Mouse (Mus musculus) MEL (cell line): ENCODE data around the gene Gm28053. TPM values are rescaled to one million over a fixed set of nuclear protein-coding genes. Genes with fewer than 3 reads are reported as not detected.
"Not testable (repeated sequence)": the region's sequence is repeated elsewhere in the genome, so short reads cannot be mapped to it uniquely, and the experiment has no call there.

Experiments used
- DNase-seq: peaks from one replicate; pipeline ENCODE4 v3.0.0; 2011; ENCODE audit warnings: low read depth, low spot score
- H3K27ac ChIP-seq: 2 replicates; pipeline ENCODE4 v1.5.1; 2012; ENCODE audit warnings: low read depth, mild to moderate bottlenecking, control low read depth, low read length, moderate library complexity; ENCODE audit not compliant: control insufficient read depth
- H3K27me3 ChIP-seq, 2 experiments: fragments of 150-350 bp in 1 of 2; sonication (generic) in 1 of 2; 2 replicates each; pipeline ENCODE4 v1.6.1; 2012; ENCODE audit warnings: low read length in 2 of 2, mild to moderate bottlenecking in 2 of 2, improper control_type of control experiment in 1 of 2, moderate library complexity in 1 of 2; ENCODE audit not compliant: insufficient read depth in 2 of 2, control insufficient read depth in 1 of 2
- H3K36me3 ChIP-seq, 2 experiments: 2 replicates each; pipeline ENCODE4 v1.6.1; 2012 to 2014; ENCODE audit warnings: low read length in 2 of 2, improper control_type of control experiment in 1 of 2, inconsistent platforms in 1 of 2, mild to moderate bottlenecking in 1 of 2; ENCODE audit not compliant: insufficient read depth in 2 of 2, control insufficient read depth in 1 of 2
- H3K4me1 ChIP-seq, 2 experiments: fragments of 150-350 bp in 1 of 2; sonication (generic) in 1 of 2; 2 replicates each; pipeline ENCODE4 v1.6.1; 2012; ENCODE audit warnings: low read length in 2 of 2, improper control_type of control experiment in 1 of 2, mild to moderate bottlenecking in 1 of 2; ENCODE audit not compliant: insufficient read depth in 2 of 2, control insufficient read depth in 1 of 2
- H3K4me3 ChIP-seq, 2 experiments: fragments of 150-350 bp in 1 of 2; sonication (generic) in 1 of 2; 2 replicates each; pipeline ENCODE4 v1.5.1; 2012; ENCODE audit warnings: low read depth in 2 of 2, low read length in 2 of 2, mild to moderate bottlenecking in 2 of 2, moderate library complexity in 2 of 2, control low read depth in 1 of 2, improper control_type of control experiment in 1 of 2; ENCODE audit not compliant: control insufficient read depth in 1 of 2, insufficient read depth in 1 of 2
- H3K79me2 ChIP-seq: 2 replicates; pipeline ENCODE4 v1.6.1; 2012; ENCODE audit warnings: mild to moderate bottlenecking, low read length, moderate library complexity; ENCODE audit not compliant: control insufficient read depth, poor library complexity, insufficient read depth
- H3K9ac ChIP-seq: 2 replicates; pipeline ENCODE4 v1.6.1; 2012; ENCODE audit warnings: low read depth, mild to moderate bottlenecking, control low read depth, low read length, moderate library complexity; ENCODE audit not compliant: control insufficient read depth, poor library complexity, severe bottlenecking
- H3K9me3 ChIP-seq: fragments of 150-350 bp; sonication (generic); replicated peaks from 2 replicates; pipeline ENCODE4 v1.6.1; 2012; ENCODE audit warnings: mild to moderate bottlenecking, low read length, improper control_type of control experiment, moderate library complexity; ENCODE audit not compliant: insufficient read depth
- BHLHE40 ChIP-seq: IDR thresholded peaks from 2 replicates; pipeline ENCODE4 v1.6.1; 2012; ENCODE audit warnings: low read depth, mild to moderate bottlenecking, inconsistent platforms, low read length, improper control_type of control experiment, borderline replicate concordance
- CHD1 ChIP-seq: IDR thresholded peaks from 2 replicates; pipeline ENCODE4 v1.6.1; 2012; ENCODE audit warnings: low read depth, mild to moderate bottlenecking, inconsistent platforms, low read length, improper control_type of control experiment
- CTCF ChIP-seq, 3 experiments: IDR thresholded peaks in 2 of 3; conservative IDR thresholded peaks in 1 of 3; 2 replicates each; pipeline ENCODE4 v1.5.1; 2011 to 2012; ENCODE audit warnings: low read length in 3 of 3, low read depth in 2 of 3, mild to moderate bottlenecking in 2 of 3, improper control_type of control experiment in 1 of 3, inconsistent platforms in 1 of 3, mixed read lengths in 1 of 3, moderate library complexity in 1 of 3; ENCODE audit not compliant: control insufficient read depth in 1 of 3, insufficient read depth in 1 of 3, poor library complexity in 1 of 3, severe bottlenecking in 1 of 3
- ELF1 ChIP-seq: IDR thresholded peaks from 2 replicates; pipeline ENCODE4 v1.6.1; 2014; ENCODE audit warnings: low read depth, mild to moderate bottlenecking, inconsistent platforms, low read length, improper control_type of control experiment, moderate library complexity
- EP300 ChIP-seq, 2 experiments: IDR thresholded peaks; 2 replicates each; pipeline ENCODE4 v1.6.1; 2011; ENCODE audit warnings: improper control_type of control experiment in 2 of 2, low read length in 2 of 2, low read depth in 1 of 2, mild to moderate bottlenecking in 1 of 2
- GABPA ChIP-seq: IDR thresholded peaks from 2 replicates; pipeline ENCODE4 v1.6.1; 2012; ENCODE audit warnings: low read depth, mild to moderate bottlenecking, inconsistent platforms, low read length, improper control_type of control experiment, moderate library complexity
- GATA1 ChIP-seq: IDR thresholded peaks from 2 replicates; pipeline ENCODE4 v1.6.1; 2011; ENCODE audit warnings: low read depth, low read length, improper control_type of control experiment
- HCFC1 ChIP-seq: IDR thresholded peaks from 2 replicates; pipeline ENCODE4 v1.6.1; 2012; ENCODE audit warnings: low read depth, mild to moderate bottlenecking, inconsistent platforms, low read length, improper control_type of control experiment, moderate library complexity
- JUND ChIP-seq: IDR thresholded peaks from 2 replicates; pipeline ENCODE4 v1.6.1; 2011; ENCODE audit warnings: low read depth, mild to moderate bottlenecking, improper control_type of control experiment, low read length
- MAZ ChIP-seq: IDR thresholded peaks from 2 replicates; pipeline ENCODE4 v1.6.1; 2012; ENCODE audit warnings: low read depth, mild to moderate bottlenecking, inconsistent platforms, low read length, improper control_type of control experiment
- MXI1 ChIP-seq: IDR thresholded peaks from 2 replicates; pipeline ENCODE4 v1.6.1; 2011; ENCODE audit warnings: mild to moderate bottlenecking, low read depth, low read length, improper control_type of control experiment
- NELFE ChIP-seq: IDR thresholded peaks from 2 replicates; pipeline ENCODE4 v1.6.1; 2011; ENCODE audit warnings: low read depth, low read length, improper control_type of control experiment
- NRF1 ChIP-seq: IDR thresholded peaks from 2 replicates; pipeline ENCODE4 v1.6.1; 2014; ENCODE audit warnings: low read depth, mild to moderate bottlenecking, inconsistent platforms, low read length, improper control_type of control experiment, moderate library complexity; ENCODE audit not compliant: poor library complexity, insufficient read depth, severe bottlenecking
- RAD21 ChIP-seq: IDR thresholded peaks from 2 replicates; pipeline ENCODE4 v1.6.1; 2011; ENCODE audit warnings: mild to moderate bottlenecking, low read depth, low read length, improper control_type of control experiment
- RCOR1 ChIP-seq: IDR thresholded peaks from 2 replicates; pipeline ENCODE4 v1.6.1; 2012; ENCODE audit warnings: low read depth, mild to moderate bottlenecking, inconsistent platforms, low read length, improper control_type of control experiment
- TCF12 ChIP-seq: IDR thresholded peaks from 2 replicates; pipeline ENCODE4 v1.6.1; 2014; ENCODE audit warnings: low read depth, mild to moderate bottlenecking, inconsistent platforms, low read length, improper control_type of control experiment, moderate library complexity
- USF1 ChIP-seq: IDR thresholded peaks from 2 replicates; pipeline ENCODE4 v1.6.1; 2014; ENCODE audit warnings: low read depth, mild to moderate bottlenecking, inconsistent platforms, low read length, improper control_type of control experiment, moderate library complexity
- ZC3H11A ChIP-seq: IDR thresholded peaks from 2 replicates; pipeline ENCODE4 v1.6.1; 2012; ENCODE audit warnings: low read depth, mild to moderate bottlenecking, inconsistent platforms, low read length, improper control_type of control experiment
- ZKSCAN1 ChIP-seq: IDR thresholded peaks from 2 replicates; pipeline ENCODE4 v1.6.1; 2012; ENCODE audit warnings: low read depth, mild to moderate bottlenecking, inconsistent platforms, low read length, improper control_type of control experiment, moderate library complexity
- polyA plus RNA-seq, 2 experiments: library from polyadenylated mRNA; stranded (reverse) in 1 of 2; unstranded in 1 of 2; fragments of >175 nt in 1 of 2; fragments of >200 nt in 1 of 2; gene quantifications; 2 replicates each; pipeline versions ENCODE4 v1.2.1 to v1.2.4; 2012; ENCODE audit warnings: low replicate concordance in 2 of 2, low read depth in 1 of 2; ENCODE audit not compliant: insufficient read length in 2 of 2, insufficient read depth in 1 of 2, missing spikeins in 1 of 2
- total RNA-seq: library from RNA; depleted of rRNA; stranded (reverse); fragments of 300-350 nt; gene quantifications from 2 replicates; pipeline ENCODE4 v1.2.3, GENCODE M21; 2012

Gene Gm28053
- total and polyA plus RNA-seq, 3 experiments = not detected

GRCm38 (mm10) chr6:48680421-48680820 is 38.0 kb upstream of the Gm28053 start:
- Histone ChIP-seq H3K27me3 (no peaks in the 10 kb centered on the region), H3K4me3 (no peak overlapping the region), H3K27ac (no peak overlapping the region), H3K4me1 (no peaks in the 10 kb centered on the region), H3K9me3 (no peaks in the 10 kb centered on the region), H3K36me3 (no peaks in the 10 kb centered on the region; a peak in 1 of 4 replicates), H3K79me2 (0 out of 2 replicates have a peak, but pooled peaks cover 2% of the 10 kb centered on the region), H3K9ac (no peak overlapping the region)
- DNase-seq = no peak
- TF ChIP-seq NELFE = no peak
- no peak for TF ChIP-seq JUND
- no peak for TF ChIP-seq BHLHE40
- no peak for TF ChIP-seq MAZ
- TF ChIP-seq USF1 = no peak
- no peak for TF ChIP-seq RCOR1

GRCm38 (mm10) chr6:48681472-48682090 is 36.8 kb upstream of the Gm28053 start:
- no peak overlapping the region for H3K9ac ChIP-seq
- no peak for DNase-seq
- no peak overlapping the region for H3K27ac ChIP-seq
- no peaks in the 10 kb centered on the region for H3K79me2 ChIP-seq
- H3K9me3 ChIP-seq = no peaks in the 10 kb centered on the region
- no peaks in the 10 kb centered on the region for H3K27me3 ChIP-seq
- no peak overlapping the region for H3K4me3 ChIP-seq
- H3K4me1 ChIP-seq = no peaks in the 10 kb centered on the region
- H3K36me3 ChIP-seq = no peaks in the 10 kb centered on the region; a peak in 1 of 4 replicates
- no peak for TF ChIP-seq GATA1
- no peak for TF ChIP-seq ELF1
- no peak for TF ChIP-seq CHD1
- no peak for TF ChIP-seq NRF1
- no peak for TF ChIP-seq ZC3H11A
- no peak for TF ChIP-seq NELFE
- TF ChIP-seq HCFC1 = no peak

GRCm38 (mm10) chr6:48682271-48682670 is 36.1 kb upstream of the Gm28053 start:
- H3K79me2 ChIP-seq = no peaks in the 10 kb centered on the region
- no peak for DNase-seq
- no peaks in the 10 kb centered on the region for H3K9me3 ChIP-seq
- no peak overlapping the region for H3K27ac ChIP-seq
- no peak for TF ChIP-seq NRF1
- TF ChIP-seq GABPA = no peak
- TF ChIP-seq MXI1 = no peak
- TF ChIP-seq ZC3H11A = no peak
- TF ChIP-seq CTCF (IDR thresholded peaks at IDR 0.05 in 2 of 3, conservative IDR thresholded peaks at IDR 0.05 in 1 of 3; ENCODE audit: control insufficient read depth in 1 of 3, insufficient read depth in 1 of 3, low read depth in 2 of 3, low read length in 3 of 3, poor library complexity in 1 of 3, severe bottlenecking in 1 of 3) = no peak
- no peak for TF ChIP-seq EP300 (IDR thresholded peaks at IDR 0.05; ENCODE audit: low read depth in 1 of 2, low read length in 2 of 2)
- no peak for TF ChIP-seq ZKSCAN1
- no peak for TF ChIP-seq TCF12
- TF ChIP-seq RAD21 = no peak
- no peak for TF ChIP-seq ELF1
- TF ChIP-seq, all 39 proteins: peak for 0
- H3K27me3 ChIP-seq = no peaks in the 10 kb centered on the region
- no peak overlapping the region for H3K9ac ChIP-seq
- no peaks in the 10 kb centered on the region for H3K36me3 ChIP-seq
- no peaks in the 10 kb centered on the region for H3K4me1 ChIP-seq
- H3K4me3 ChIP-seq = no peak overlapping the region

- not testable (repeated sequence) for H3K9me3 ChIP-seq, H3K36me3 ChIP-seq, DNase-seq, H3K9ac ChIP-seq, H3K27ac ChIP-seq, H3K27me3 ChIP-seq, H3K79me2 ChIP-seq, H3K4me1 ChIP-seq, H3K4me3 ChIP-seq
These were observed 35.1 kb upstream of the Gm28053 start for GRCm38 (mm10) chr6:48683263-48683821.
